Mouse (Mus musculus): ENCODE data around the gene Wbp1l. TPM values are rescaled to one million over a fixed set of nuclear protein-coding genes. Genes with fewer than 3 reads are reported as not detected.

Wbp1l gene
- polyA plus RNA-seq, 1 experiment, result 24.5 TPM

- H3K9me3 ChIP-seq (replicated peaks; ENCODE audit: control insufficient read depth, insufficient read depth, low read length, poor library complexity, severe bottlenecking), result no peaks in the 10 kb centered on the region
- no peak overlapping the region for H3K4me3 ChIP-seq (ENCODE audit: low read depth, low read length)
- peaks cover 5% of the 10 kb centered on the region for H3K4me1 ChIP-seq (ENCODE audit: control insufficient read depth, insufficient read depth, low read length)
- no peaks in the 10 kb centered on the region for H3K27me3 ChIP-seq (ENCODE audit: control insufficient read depth, insufficient read depth, low read length, poor library complexity, severe bottlenecking)
- TF ChIP-seq EP300 (IDR thresholded peaks at IDR 0.05; ENCODE audit: insufficient read depth, low read depth, low read length) (no peak), POLR2A (IDR thresholded peaks at IDR 0.05; ENCODE audit: insufficient read depth, low read length) (no peak), CTCF (IDR thresholded peaks at IDR 0.05; ENCODE audit: low read depth, low read length) (no peak)
- no peak overlapping the region for H3K9ac ChIP-seq (ENCODE audit: low read depth, poor library complexity, severe bottlenecking)
- no peaks in the 10 kb centered on the region for H3K36me3 ChIP-seq (ENCODE audit: control insufficient read depth, insufficient read depth, low read length, poor library complexity, severe bottlenecking)
- H3K27ac ChIP-seq (ENCODE audit: insufficient read depth, low read length), result no peak overlapping the region
These were observed 29.5 kb downstream of the Wbp1l start for GRCm38 (mm10) chr19:46628403-46628802.

GRCm38 (mm10) chr19:46629807-46630206 is 30.9 kb downstream of the Wbp1l start:
- Histone ChIP-seq H3K9me3 (replicated peaks; ENCODE audit: control insufficient read depth, insufficient read depth, low read length, poor library complexity, severe bottlenecking) (no peaks in the 10 kb centered on the region), H3K27me3 (ENCODE audit: control insufficient read depth, insufficient read depth, low read length, poor library complexity, severe bottlenecking) (no peaks in the 10 kb centered on the region), H3K36me3 (ENCODE audit: control insufficient read depth, insufficient read depth, low read length, poor library complexity, severe bottlenecking) (no peaks in the 10 kb centered on the region), H3K9ac (ENCODE audit: low read depth, poor library complexity, severe bottlenecking) (no peak overlapping the region), H3K4me1 (ENCODE audit: control insufficient read depth, insufficient read depth, low read length) (peaks cover 2% of the 10 kb centered on the region), H3K27ac (ENCODE audit: insufficient read depth, low read length) (no peak overlapping the region), H3K4me3 (ENCODE audit: low read depth, low read length) (no peak overlapping the region)
- TF ChIP-seq CTCF (IDR thresholded peaks at IDR 0.05; ENCODE audit: low read depth, low read length) (no peak), POLR2A (IDR thresholded peaks at IDR 0.05; ENCODE audit: insufficient read depth, low read length) (no peak), EP300 (IDR thresholded peaks at IDR 0.05; ENCODE audit: insufficient read depth, low read depth, low read length) (no peak)

- Histone ChIP-seq H3K4me1 (ENCODE audit: control insufficient read depth, insufficient read depth, low read length) (peaks cover 2% of the 10 kb centered on the region), H3K27ac (ENCODE audit: insufficient read depth, low read length) (no peak overlapping the region)
- TF ChIP-seq CTCF (IDR thresholded peaks at IDR 0.05; ENCODE audit: low read depth, low read length), result no peak
- no peak for TF ChIP-seq POLR2A (IDR thresholded peaks at IDR 0.05; ENCODE audit: insufficient read depth, low read length)
- no peak for TF ChIP-seq EP300 (IDR thresholded peaks at IDR 0.05; ENCODE audit: insufficient read depth, low read depth, low read length)
These were observed 32.8 kb downstream of the Wbp1l start for GRCm38 (mm10) chr19:46631637-46632036.

GRCm38 (mm10) chr19:46635766-46636165 is 36.9 kb downstream of the Wbp1l start:
- Histone ChIP-seq H3K9me3 (replicated peaks; ENCODE audit: control insufficient read depth, insufficient read depth, low read length, poor library complexity, severe bottlenecking) (no peaks in the 10 kb centered on the region), H3K27ac (ENCODE audit: insufficient read depth, low read length) (no peak overlapping the region), H3K36me3 (ENCODE audit: control insufficient read depth, insufficient read depth, low read length, poor library complexity, severe bottlenecking) (no peaks in the 10 kb centered on the region), H3K4me3 (ENCODE audit: low read depth, low read length) (no peak overlapping the region), H3K9ac (ENCODE audit: low read depth, poor library complexity, severe bottlenecking) (no peak overlapping the region), H3K4me1 (ENCODE audit: control insufficient read depth, insufficient read depth, low read length) (peaks cover 2% of the 10 kb centered on the region), H3K27me3 (ENCODE audit: control insufficient read depth, insufficient read depth, low read length, poor library complexity, severe bottlenecking) (no peaks in the 10 kb centered on the region)
- TF ChIP-seq EP300 (IDR thresholded peaks at IDR 0.05; ENCODE audit: insufficient read depth, low read depth, low read length) (no peak), POLR2A (IDR thresholded peaks at IDR 0.05; ENCODE audit: insufficient read depth, low read length) (no peak), CTCF (IDR thresholded peaks at IDR 0.05; ENCODE audit: low read depth, low read length) (no peak)

More at GRCm38 (mm10) chr19:46631637-46632036, 32.8 kb downstream of the Wbp1l start:
- H3K36me3 ChIP-seq (ENCODE audit: control insufficient read depth, insufficient read depth, low read length, poor library complexity, severe bottlenecking), result no peaks in the 10 kb centered on the region
- no peaks in the 10 kb centered on the region for H3K9me3 ChIP-seq (replicated peaks; ENCODE audit: control insufficient read depth, insufficient read depth, low read length, poor library complexity, severe bottlenecking)
- H3K27me3 ChIP-seq (ENCODE audit: control insufficient read depth, insufficient read depth, low read length, poor library complexity, severe bottlenecking), result no peaks in the 10 kb centered on the region
- no peak overlapping the region for H3K9ac ChIP-seq (ENCODE audit: low read depth, poor library complexity, severe bottlenecking)
- H3K4me3 ChIP-seq (ENCODE audit: low read depth, low read length), result no peak overlapping the region

- no peaks in the 10 kb centered on the region for H3K36me3 ChIP-seq (ENCODE audit: control insufficient read depth, insufficient read depth, low read length, poor library complexity, severe bottlenecking)
- no peak overlapping the region for H3K27ac ChIP-seq (ENCODE audit: insufficient read depth, low read length)
- H3K9me3 ChIP-seq (replicated peaks; ENCODE audit: control insufficient read depth, insufficient read depth, low read length, poor library complexity, severe bottlenecking), result no peaks in the 10 kb centered on the region
These were observed 38.7 kb downstream of the Wbp1l start for GRCm38 (mm10) chr19:46637598-46637997.

GRCm38 (mm10) chr19:46639053-46639452 is 40.2 kb downstream of the Wbp1l start:
- TF ChIP-seq POLR2A (IDR thresholded peaks at IDR 0.05; ENCODE audit: insufficient read depth, low read length), result no peak
- TF ChIP-seq CTCF (IDR thresholded peaks at IDR 0.05; ENCODE audit: low read depth, low read length), result no peak
- TF ChIP-seq EP300 (IDR thresholded peaks at IDR 0.05; ENCODE audit: insufficient read depth, low read depth, low read length), result no peak
- no peaks in the 10 kb centered on the region for H3K4me1 ChIP-seq (ENCODE audit: control insufficient read depth, insufficient read depth, low read length)
- no peaks in the 10 kb centered on the region for H3K9me3 ChIP-seq (replicated peaks; ENCODE audit: control insufficient read depth, insufficient read depth, low read length, poor library complexity, severe bottlenecking)
- H3K4me3 ChIP-seq (ENCODE audit: low read depth, low read length), result no peak overlapping the region
- no peak overlapping the region for H3K27ac ChIP-seq (ENCODE audit: insufficient read depth, low read length)
- H3K36me3 ChIP-seq (ENCODE audit: control insufficient read depth, insufficient read depth, low read length, poor library complexity, severe bottlenecking), result no peaks in the 10 kb centered on the region
- no peaks in the 10 kb centered on the region for H3K27me3 ChIP-seq (ENCODE audit: control insufficient read depth, insufficient read depth, low read length, poor library complexity, severe bottlenecking)
- H3K9ac ChIP-seq (ENCODE audit: low read depth, poor library complexity, severe bottlenecking), result no peak overlapping the region

More at GRCm38 (mm10) chr19:46637598-46637997, 38.7 kb downstream of the Wbp1l start:
- Histone ChIP-seq H3K9ac (ENCODE audit: low read depth, poor library complexity, severe bottlenecking) (no peak overlapping the region), H3K27me3 (ENCODE audit: control insufficient read depth, insufficient read depth, low read length, poor library complexity, severe bottlenecking) (no peaks in the 10 kb centered on the region), H3K4me1 (ENCODE audit: control insufficient read depth, insufficient read depth, low read length) (no peaks in the 10 kb centered on the region), H3K4me3 (ENCODE audit: low read depth, low read length) (no peak overlapping the region)
- TF ChIP-seq EP300 (IDR thresholded peaks at IDR 0.05; ENCODE audit: insufficient read depth, low read depth, low read length) (no peak), POLR2A (IDR thresholded peaks at IDR 0.05; ENCODE audit: insufficient read depth, low read length) (no peak), CTCF (IDR thresholded peaks at IDR 0.05; ENCODE audit: low read depth, low read length) (no peak)
